Mouse (Mus musculus) right cerebral cortex, postnatal 36 days (tissue): ENCODE measurements at regions not wholly inside any gene's neighbourhood (a gene's known extent, or its start where the extent isn't known, plus 50 kb on each side); places are given as distances from the start of the nearest gene placed in this dataset.

Experiments used
- DNase-seq, 2 experiments: peaks; one replicate each; pipeline ENCODE4 v3.0.0; 2022; ENCODE audit warnings: low spot score in 2 of 2, mixed read lengths in 1 of 2

DNA sequence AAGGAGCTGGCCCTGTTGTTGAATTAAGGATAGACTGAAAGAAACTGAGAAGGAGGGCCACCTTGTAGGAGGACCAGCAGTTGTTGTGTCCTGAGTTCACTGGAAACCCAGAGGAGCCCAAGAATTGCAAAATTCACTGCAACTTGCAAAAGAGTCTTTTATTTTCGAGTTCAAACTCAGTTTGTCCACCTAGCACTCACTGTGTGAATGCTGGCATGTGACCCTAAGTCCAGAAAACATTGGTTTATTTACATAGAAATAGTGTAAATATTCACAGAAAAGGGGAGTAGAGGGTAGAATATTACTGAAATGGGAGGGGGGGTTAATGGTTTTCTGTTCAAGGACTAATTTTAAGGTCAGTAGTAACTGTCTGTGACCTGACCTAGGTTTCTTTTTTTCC lies 394.7 kb downstream of the 4933405O20Rik start:
- DNase-seq = no peak

DNA sequence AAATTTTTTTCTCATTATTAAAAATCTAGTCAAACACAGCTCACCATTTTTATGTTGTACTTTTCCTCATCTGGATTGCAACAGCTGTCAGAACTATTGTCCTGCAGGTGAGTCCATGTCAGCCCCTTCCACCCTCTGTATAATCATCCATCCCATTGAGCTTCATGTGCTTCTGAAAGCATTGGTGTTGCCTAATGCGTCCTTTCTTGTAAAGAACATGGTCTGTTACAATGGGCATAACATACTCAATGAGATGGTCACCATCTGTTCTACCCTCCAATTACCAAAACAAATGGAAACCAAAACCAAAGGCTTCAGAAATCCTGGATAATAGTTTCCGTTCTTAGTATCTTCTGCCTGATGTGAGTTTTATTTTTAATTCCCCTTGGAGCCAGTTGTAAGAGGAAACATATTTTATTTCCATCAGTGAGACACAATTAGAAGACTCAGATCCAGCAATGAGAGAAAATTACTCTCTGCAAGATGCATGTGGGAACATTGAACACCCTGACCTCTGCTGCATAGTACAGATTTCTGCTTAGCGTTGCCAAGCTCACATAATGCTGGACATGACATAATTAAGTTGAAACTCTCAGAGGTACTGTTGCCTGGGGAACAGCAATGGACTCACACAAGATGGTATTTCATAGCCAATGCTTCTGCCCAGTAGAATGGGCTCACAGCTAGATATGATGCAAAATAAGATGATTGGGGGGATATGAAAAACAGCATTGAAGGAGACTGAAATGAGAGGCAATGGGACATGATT lies 443.1 kb downstream of the 4933405O20Rik start:
- DNase-seq = no peak

DNA sequence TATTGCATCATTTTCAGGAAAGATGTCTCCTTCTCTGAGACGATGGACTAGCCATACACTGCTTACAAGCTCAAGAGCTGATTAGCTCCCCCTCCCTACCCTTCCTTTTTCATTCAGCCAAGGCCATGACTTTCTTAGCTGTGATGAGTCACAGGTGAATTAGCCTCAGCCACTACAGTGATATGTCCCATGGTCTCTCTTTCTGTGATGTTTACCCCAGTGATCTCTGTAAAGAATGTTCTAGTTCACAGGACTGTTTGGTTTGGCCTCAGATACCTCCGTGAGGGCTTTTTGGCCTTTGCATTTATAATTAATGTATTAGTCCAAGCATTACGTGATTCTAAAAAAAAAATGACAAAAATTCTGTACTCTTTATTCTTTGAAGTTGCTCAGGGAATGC lies 452.5 kb downstream of the 4933405O20Rik start:
- no peak for DNase-seq

DNA sequence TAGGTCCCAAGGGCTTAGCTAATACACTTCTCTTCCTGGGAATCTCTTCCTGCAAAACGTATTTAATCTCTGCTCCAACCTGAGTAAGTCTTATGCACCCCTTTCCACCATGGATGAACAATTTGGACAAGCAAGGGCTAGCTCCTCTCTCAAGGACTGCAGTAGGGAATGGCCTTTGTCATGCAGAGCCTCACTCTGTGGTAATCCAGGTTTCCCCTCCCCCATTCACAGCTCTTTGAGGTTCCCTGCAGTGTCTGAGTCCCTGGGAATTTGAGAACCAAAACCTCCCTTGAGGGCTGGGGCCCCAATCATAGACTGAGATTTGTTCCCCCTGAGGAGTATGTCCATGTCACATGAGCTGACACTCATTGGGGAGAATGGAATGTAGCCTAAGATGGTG lies 442.5 kb upstream of the Ano5 start:
- DNase-seq = no peak

DNA sequence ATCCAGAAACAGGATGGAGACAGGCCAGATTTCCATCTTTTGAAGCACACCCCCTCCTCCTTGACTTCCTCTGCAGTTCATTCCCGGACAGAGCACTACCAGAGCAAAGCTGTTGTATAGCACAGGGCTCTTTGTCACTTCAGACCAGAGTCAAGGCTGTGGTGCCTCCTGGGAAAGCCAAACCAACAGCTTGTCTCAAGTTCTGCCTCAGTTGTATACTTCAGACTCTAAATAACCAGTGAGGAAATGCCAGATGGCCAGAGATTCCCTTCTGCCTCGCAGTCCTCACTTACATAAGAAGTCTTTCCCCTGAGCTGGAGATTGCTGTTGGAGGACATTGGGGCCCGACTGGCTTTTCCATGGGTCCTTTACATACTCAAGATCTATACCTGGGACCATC lies 417.1 kb upstream of the Ano5 start:
- DNase-seq = no peak

DNA sequence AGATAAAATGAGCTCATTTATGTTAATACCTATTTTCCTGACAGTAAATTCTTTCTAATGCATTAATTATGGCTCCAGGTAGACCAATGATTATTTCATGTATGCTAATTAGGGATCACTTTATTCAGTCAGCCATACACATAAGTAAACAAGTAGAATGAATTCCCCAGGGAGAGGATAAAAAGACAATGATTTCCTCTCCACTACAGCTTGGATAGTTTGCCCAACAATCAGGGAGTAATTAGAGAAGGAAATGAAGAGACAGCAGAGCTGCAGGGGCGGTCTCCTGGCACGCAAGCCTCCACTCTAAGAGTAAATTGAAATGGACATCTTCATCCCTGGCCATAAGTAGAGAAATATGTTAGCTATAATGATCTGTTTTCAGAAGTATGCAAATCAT lies 409.7 kb upstream of the Ano5 start:
- DNase-seq = no peak

DNA sequence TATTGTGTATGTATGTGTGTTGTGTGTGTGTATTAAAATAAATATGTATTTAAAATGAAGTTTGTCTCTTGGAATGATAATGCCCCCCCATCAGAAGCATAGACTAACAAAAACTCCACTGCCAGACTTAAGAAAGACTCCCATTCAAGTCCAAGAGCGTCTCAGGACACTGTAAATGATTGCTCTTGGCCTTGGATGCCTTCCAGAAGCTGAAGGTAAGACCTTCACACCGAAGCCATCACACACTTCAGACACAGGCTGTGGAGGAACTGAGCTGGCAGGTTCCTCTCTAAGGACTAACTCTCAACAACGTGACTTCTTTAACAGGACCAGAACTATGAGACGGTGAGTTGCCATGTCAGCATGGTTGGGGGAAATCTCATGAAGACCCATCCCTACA lies 370.0 kb upstream of the Ano5 start:
- no peak for DNase-seq

DNA sequence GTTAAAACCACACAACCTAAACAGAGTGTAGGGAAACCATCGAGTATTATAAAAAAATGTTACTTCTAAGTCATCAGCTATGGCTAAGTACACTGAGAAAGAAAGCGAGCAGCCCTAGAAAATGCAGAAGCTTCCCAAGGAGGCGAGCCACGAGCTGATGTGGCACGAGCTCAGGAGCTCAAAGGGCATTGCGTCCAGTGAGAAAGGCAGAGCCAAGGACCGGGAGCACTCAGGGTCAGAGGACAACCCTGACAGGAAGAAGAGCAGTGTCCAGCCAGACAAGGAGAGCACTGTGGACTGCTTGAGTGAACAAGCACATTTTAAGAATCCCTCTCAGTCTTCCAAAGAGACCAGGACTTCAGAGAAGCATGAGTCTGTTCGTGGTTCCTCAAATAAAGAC lies 335.6 kb upstream of the Ano5 start:
- DNase-seq = no peak

DNA sequence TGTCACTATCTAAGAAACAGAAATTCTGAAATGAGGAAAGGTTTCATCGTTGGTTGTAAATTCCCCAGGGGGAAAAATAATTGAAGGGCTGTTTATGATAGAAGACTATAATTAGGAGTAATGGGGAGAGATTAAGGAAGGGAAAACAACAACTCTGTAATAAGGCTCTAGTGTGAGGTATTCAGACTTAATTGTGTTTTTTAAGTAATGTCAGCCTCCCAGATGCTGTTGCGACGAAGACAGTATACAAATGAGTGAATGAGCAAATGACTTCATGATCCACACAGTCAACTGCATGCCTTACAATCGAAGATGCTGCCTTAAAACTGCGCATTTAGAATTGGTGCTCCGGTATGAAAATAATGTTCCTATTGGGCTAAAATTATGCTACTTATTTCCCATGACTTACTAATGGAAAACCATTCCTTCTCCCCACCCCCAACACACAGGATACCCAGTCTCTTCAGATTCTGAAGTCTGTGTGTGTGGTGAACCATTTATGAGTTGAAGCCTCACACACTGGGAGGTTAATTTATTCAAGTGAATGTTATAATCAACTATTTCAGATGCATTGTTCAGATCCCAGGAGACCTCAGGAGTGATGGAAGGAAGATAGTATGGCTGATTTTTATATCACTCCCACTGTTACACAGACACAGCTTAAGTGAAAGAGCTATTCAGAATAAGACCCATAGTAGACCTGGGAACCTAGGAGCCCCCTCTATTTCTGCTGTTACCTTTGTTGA lies 295.2 kb upstream of the Ano5 start:
- no peak for DNase-seq

DNA sequence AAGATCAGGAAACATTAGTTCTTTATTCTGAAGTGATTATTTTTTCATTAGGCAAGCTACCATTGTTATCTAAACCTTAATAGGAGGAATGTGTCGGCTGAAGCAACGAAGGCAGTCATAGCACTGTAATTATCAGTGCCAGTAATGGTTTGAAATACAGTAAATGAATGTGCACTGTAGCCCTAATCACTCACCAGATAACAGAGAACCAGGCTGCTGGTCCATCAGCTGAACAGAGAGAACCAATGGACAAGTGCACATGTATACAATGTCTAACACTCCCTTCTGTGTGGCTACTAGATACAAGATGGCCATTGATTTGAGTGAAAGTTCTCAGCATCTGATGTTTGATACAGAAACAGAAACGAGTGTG lies 294.6 kb upstream of the Ano5 start:
- no peak for DNase-seq

DNA sequence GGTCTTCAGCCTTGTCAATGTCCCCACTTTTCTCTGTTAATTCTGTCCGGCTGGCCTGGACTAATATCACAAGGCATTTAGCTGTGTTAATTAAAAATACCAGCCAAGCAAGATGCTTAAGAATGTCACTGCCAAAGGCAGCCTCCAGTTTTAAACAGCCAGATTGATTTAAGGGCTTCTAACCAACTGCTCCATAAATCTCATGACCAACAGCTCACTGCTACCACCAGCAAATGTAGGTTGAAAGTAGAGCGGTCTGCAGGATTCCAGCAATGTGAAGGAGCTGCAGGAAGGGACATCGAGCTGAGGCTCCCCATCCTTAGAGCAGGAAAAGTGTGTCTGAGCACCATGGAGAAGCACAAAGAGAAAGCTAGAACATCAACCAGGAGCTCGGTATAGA lies 289.5 kb upstream of the Ano5 start:
- no peak for DNase-seq

DNA sequence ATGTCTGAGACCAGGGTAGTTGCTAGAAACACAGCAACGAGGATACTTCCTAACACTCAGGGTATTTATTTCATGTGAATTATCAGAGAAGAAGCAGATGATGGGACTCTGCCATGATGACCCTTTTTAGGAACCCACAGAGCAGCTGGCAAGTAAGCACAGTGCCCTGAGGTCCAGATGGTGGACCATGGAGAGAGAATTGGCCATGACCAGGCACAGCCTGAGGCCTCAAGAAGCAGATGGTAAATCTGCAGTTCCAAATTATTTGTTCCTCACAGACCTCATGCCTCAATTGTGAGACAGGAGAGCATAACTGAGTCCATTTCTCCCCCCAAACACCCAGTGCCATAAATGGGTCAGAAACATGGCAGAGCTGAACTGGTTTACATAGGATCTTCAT lies 289.0 kb upstream of the Ano5 start:
- DNase-seq = no peak

DNA sequence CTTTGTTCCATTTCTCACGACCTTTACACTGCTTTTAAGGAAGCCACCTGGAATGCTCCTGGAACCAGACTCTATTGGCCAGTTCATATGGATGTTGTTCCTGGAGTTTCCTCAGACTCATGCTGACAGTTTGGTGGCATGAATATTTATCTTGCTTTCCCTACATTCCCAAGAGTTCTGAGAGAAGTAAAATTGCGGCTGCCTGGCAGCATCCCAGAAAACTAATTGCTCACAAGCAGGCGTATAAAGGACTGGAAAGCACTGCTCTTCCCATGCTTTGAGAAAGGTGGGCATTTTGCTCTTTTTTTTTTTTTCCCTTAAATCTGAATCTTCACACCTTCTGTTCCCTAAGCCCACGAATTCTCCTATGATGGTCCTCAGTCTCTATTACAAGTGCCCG lies 283.7 kb upstream of the Ano5 start:
- peak; percentile 4 to 8 for DNase-seq

DNA sequence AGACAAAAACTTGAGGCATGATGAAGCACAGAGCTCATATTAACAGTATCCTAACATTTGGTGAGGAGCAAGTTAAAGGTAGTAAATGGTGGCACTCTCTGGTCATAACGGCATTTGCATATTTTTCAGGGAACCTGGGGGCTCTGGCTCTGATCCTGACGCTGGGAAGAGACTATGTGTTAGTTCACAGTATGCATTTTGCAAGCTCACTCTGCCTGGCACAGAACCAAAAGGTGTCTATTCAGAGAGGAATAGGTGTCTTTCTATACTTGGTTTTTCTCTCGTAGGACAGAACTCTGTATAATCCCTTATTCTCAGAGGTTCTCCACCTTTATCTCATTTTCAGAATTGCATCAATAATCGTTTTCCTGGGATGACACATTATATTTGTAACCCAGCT lies 276.2 kb upstream of the Ano5 start:
- DNase-seq = no peak

DNA sequence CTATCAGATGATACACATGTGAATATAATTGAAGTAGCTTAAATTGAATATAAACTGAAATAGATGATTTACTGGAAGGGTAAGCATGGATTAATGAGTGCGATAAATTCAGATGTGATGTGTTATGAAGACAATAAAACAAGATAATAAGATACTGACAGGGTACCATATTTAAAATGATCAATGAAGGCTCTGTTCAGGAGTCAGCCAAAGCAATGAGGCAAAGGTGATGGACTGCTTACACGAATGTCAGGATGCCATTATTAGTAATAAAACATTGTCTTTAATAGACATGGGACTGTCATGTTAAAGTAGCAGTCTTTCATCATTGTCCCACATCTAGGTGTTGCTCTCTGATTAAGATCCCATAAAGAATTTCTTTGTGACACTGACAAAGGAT lies 263.1 kb upstream of the Ano5 start:
- DNase-seq = no peak

DNA sequence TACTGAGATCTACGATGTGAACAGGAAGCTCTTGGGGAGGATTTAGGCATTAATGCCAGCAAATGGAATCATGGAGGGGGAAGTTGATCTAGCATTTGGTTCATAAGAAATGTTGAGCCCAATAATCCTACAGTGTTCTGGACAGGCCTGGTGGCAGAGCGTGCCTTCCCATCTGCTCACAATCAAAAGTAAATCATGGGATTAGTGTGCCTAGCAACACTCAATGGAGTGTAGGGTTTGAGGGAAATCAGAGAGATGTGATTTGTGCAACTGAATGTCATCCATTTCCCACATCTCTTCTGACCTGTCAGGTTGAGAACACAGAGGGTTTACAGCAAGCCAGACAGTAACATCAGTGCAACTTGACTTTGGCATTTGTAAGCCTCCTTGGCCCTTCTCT lies 256.4 kb upstream of the Ano5 start:
- DNase-seq = no peak

DNA sequence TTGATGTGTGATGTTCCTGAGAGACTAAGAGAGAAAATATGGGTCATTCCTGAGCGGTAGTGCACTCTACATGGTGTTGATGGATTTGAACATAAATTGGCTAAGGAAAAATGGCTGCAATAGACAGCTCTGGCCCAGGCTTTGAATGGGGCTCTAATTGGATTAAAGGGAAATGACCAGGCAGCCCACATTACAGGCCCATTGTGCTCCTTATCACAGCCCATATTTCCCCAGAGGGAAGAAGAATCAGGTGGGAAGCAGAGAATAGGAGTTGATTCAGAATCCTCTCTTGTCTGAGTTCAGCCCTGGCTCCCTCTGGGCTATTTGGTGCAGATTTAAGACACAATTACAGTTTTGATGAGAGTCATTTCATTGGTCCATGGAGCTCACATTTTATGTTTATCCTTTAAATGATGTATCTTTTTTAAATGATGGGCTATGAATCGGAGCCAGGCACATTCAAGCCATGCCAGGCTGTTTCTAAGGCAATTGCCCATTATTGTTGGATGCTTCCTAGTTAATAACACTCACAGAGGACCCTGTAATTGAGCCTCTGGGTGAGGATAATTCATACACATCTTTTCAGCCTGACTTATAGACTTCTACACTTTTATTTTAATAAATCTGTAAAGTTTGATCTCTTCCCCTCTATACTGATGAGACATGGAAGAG lies 251.5 kb upstream of the Ano5 start:
- DNase-seq = no peak

DNA sequence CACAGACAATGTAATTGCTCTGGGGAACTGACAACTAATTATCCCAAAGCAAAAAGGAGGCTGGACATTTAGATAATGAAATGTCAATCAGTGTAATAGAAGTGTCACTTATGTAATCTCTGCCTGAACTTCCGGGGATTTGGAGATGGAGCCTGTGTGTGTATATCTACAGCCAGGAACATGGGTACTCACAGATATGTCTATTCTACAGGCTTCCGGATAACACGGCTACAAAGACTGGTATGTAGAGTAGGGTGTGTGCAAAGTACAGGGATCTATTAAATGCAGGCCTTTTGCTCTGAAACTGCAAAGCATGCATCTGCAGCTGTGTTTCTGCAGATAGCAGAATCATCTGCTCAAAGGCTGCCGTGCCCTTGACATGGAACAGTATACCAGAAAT lies 246.7 kb upstream of the Ano5 start:
- DNase-seq = no peak

DNA sequence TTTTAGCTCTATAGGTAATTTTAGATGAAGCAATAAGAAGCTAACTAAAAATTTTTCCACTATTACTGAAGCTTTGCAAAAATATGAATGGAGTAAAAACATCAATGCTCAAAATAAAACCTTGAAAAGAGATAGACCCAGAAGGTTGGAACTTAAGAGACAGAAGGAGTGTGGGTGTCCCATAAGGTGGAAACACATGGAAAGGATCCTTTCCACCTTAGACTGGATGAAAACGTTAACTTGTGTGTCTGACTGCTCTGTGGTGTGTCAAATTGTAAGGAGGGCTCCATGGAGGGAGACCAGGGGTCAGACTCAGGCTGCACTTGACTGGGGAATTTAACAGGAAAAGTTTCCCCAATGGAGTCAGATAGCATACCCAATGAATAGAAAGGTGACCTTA lies 244.9 kb upstream of the Ano5 start:
- DNase-seq = peak; percentile 2 to 9

DNA sequence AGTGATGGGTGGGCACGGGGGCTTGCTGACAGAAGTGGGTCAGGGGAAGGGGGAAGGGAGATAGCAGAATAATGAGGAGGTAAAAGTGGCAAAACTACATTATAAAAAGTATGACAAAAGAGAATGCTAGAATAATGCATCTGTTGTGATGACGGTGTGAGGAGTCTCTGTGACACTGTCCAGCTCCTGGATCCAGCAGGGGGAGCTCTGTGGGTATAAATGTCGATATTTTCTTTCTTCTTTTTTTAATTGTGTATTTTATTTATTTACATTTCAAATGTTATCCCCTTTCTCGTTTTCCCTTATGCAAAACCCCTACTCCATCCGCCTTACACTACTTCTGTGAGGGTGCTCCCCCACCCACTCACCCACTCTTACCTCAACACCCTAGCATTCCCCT lies 243.9 kb upstream of the Ano5 start:
- DNase-seq = no peak

DNA sequence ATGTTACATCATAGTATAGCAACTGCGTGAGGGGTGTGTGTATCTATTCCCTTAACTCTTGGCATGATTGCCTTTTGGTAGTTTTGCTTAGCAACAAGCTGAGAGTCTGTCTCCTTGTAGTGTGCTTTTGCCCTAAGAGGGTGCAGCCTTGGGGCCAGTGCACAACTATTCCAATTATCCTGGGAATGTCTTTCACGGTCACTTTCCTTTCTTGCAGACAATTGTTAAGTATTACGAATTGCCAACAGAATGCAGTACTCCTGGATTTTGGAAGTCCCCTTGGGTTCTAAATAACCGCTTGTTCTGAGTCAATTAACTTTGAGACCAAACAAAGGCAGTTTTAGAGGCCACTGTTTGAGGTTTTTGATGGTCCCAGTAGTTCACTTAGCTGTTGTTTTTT lies 242.1 kb upstream of the Ano5 start:
- no peak for DNase-seq

DNA sequence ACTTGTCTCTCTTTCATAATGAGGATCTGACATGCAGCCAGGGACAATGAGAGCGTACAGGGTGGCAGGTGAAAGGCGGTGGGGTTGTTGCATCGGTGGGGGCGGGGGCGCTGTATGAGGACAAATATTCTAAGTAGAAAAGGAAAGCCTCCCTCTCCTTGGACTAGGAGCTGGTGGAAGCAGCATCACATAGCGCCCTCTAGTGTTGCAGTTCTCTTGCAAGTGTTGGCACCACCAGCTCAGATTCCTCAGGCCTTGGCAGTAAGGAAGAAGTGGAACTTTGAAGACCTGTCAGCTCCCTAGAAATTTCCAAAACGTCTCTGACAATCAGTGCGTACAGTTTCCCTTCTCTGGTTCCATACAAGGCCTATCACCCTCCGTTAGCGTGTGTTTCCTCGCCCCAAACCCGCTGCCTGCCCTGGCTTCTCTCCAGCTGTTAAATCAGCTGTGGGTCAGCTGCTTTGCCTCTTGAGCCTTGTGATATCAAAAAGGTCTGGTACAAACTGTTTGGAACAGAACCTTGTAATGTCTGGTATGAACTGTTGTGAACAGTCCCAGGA lies 240.2 kb upstream of the Ano5 start:
- DNase-seq = peak; percentile 18 to 30

DNA sequence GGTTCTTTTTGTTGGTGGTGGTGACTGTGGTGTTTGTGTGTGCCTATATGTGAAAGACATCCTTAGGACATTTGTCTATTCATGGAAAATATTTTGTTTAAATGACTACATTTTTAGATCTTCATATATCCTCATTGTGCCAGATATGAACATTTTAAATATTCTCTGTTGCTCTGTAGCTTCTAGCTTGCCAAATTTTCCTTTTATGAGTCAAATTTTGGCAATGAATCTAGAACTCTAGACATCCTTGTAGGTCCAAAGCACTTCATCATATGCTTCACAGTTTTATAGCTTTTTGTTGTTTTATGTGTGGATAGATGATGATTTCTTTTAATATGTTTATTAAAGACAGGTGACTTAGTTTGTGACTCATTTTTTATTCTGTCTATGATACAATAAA lies 229.4 kb upstream of the Ano5 start:
- DNase-seq = no peak
